Mouse (Mus musculus) intestine, embryonic 14.5 days (tissue): ENCODE measurements around the gene Slc19a3. TPM values are rescaled to one million over a fixed set of nuclear protein-coding genes. Genes with fewer than 3 reads are reported as not detected.

Experiments
- ATAC-seq: fragments of 200-750 bp; cut with Nextera tagmentation; replicated peaks from 2 replicates; pipeline ENCODE4 v1.8.0; 2017; ENCODE audit warnings: low read depth, moderate number of reproducible peaks, moderate TSS enrichment, moderate library complexity; ENCODE audit not compliant: low FRiP score, low TSS enrichment
- DNase-seq: peaks from one replicate; pipeline ENCODE4 v3.0.0-alpha.2; 2018; ENCODE audit warnings: low spot score
- H3K27ac ChIP-seq: fragments of 300-500 bp; sonication (generic); 2 replicates; pipeline ENCODE4 v1.5.1; 2014; ENCODE audit warnings: low read depth, mild to moderate bottlenecking, control low read depth
- H3K27me3 ChIP-seq: fragments of 300-500 bp; sonication (generic); replicated peaks from 2 replicates; pipeline ENCODE4 v1.6.1; 2014; ENCODE audit warnings: low read length, control low read depth; ENCODE audit not compliant: control insufficient read depth, insufficient read depth
- H3K36me3 ChIP-seq: fragments of 300-500 bp; sonication (generic); 2 replicates; pipeline ENCODE4 v1.6.1; 2014; ENCODE audit warnings: low read length, control low read depth; ENCODE audit not compliant: control insufficient read depth, insufficient read depth
- H3K4me1 ChIP-seq: fragments of 300-500 bp; sonication (generic); replicated peaks from 2 replicates; pipeline ENCODE4 v1.6.1; 2014; ENCODE audit warnings: low read length, control low read depth, mixed read lengths; ENCODE audit not compliant: control insufficient read depth, insufficient read depth
- H3K4me2 ChIP-seq: fragments of 300-500 bp; sonication (generic); 2 replicates; pipeline ENCODE4 v1.6.1; 2014; ENCODE audit warnings: low read length
- H3K4me3 ChIP-seq: fragments of 300-500 bp; sonication (generic); 2 replicates; pipeline ENCODE4 v1.5.1; 2014; ENCODE audit warnings: low read depth, low read length, control low read depth, mixed read lengths
- H3K9ac ChIP-seq: fragments of 300-500 bp; sonication (generic); 2 replicates; pipeline ENCODE4 v1.6.1; 2014; ENCODE audit warnings: mild to moderate bottlenecking, low read length
- H3K9me3 ChIP-seq: fragments of 300-500 bp; sonication (generic); 2 replicates; pipeline ENCODE4 v1.6.1; 2016; ENCODE audit warnings: low read length, control low read depth; ENCODE audit not compliant: control insufficient read depth
- WGBS: fragments of 180-500 bp; shearing (Covaris S2); extraction: QIAGEN DNeasy Blood & Tissue Kit; methylation state at CpG from one replicate; pipeline ENCODE4 v1.1.7; 2014; 5-methylcytosine and 5-hydroxymethylcytosine counted together
- polyA plus RNA-seq: library from polyadenylated mRNA; unstranded; fragments of >200 nt; fragmentation: Nextera tagmentation; extraction: Ambion mirVana; gene quantifications from 2 replicates; pipeline ENCODE4 v1.2.1, GENCODE M21; 2014

Gene Slc19a3
- 0.34 and 0.49 TPM in 2 replicates for polyA plus RNA-seq

DNA sequence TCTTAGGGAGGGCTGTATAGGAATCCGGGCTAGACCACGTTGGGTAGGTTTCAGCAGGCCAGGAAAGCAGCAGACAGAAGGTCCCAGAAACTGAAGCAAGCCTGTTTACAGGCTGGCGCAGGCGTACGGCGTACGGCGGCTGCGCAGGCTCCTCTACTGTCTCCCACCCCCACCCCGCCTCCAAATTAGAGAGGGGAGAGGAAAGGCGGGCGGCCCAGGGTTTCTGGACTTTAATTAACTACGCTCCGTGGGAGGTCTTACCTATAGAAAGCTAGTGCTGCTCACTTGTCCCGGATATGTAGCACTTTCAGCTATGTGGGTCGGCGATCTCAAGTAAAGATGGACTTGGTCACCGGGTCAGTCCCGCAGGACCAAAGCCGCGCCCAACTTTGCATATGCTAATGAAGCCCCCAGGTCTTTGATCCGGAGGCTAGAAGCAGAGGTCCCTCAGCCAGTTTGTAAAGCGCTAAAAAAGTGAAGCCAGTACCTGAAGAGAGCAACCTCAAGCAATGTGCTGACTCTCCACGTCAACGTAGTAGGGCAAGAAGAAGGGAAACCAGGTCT is at the start of gene Slc19a3:
TSS of gene Slc19a3 (minus strand) at position 340 of the 564 bp plus-strand sequence.
- no peaks in the 10 kb centered on the region for H3K9me3 ChIP-seq
- no peaks in the 10 kb centered on the region for H3K4me1 ChIP-seq
- peak; percentile 69; the same call in 1 of the 2 replicates for ATAC-seq
- WGBS = 1% methylated on average over 25 of the region's 25 CpGs
- peak within 1 kb of the TSS; percentile 74 for H3K4me2 ChIP-seq
- H3K27me3 ChIP-seq = no peaks in the 10 kb centered on the region
- H3K9ac ChIP-seq = peak within 1 kb of the TSS; percentile 50
- peak within 1 kb of the TSS; percentile 52 for H3K4me3 ChIP-seq
- DNase-seq = peak; percentile 70
- no peak within 1 kb of the TSS for H3K27ac ChIP-seq
- H3K36me3 ChIP-seq = no peaks in the 10 kb centered on the region

DNA sequence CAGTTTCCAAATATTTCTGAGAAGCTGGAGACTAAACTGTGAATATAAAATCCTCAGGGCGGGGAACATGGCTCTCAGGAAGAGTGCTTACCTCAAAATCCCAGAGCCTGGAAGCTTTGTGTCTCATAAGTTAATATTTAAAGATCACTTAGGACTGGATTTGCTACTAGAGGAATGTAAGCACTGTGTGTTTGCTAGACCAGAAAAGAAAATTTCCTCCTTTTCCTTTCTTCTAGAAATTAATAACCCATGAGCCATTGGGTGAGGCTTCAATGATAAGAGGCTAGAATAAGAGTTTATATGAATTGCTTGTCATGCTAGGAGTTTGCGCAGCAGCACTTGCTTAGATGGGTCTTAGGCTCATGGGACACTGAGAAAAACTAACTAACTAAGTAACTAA is 46.5 kb upstream of the Slc19a3 start:
- H3K27me3 ChIP-seq = no peaks in the 10 kb centered on the region
- DNase-seq (peak; percentile 9), ATAC-seq (no peak; the same call in 1 of the 2 replicates)
- H3K4me3 ChIP-seq = no peak overlapping the region
- H3K9me3 ChIP-seq = no peaks in the 10 kb centered on the region
- H3K9ac ChIP-seq = no peak overlapping the region
- H3K4me1 ChIP-seq = no peaks in the 10 kb centered on the region
- no peak overlapping the region for H3K4me2 ChIP-seq
- no peaks in the 10 kb centered on the region for H3K36me3 ChIP-seq
- WGBS = 69% methylated on average over 2 of the region's 2 CpGs
- no peak overlapping the region for H3K27ac ChIP-seq

DNA sequence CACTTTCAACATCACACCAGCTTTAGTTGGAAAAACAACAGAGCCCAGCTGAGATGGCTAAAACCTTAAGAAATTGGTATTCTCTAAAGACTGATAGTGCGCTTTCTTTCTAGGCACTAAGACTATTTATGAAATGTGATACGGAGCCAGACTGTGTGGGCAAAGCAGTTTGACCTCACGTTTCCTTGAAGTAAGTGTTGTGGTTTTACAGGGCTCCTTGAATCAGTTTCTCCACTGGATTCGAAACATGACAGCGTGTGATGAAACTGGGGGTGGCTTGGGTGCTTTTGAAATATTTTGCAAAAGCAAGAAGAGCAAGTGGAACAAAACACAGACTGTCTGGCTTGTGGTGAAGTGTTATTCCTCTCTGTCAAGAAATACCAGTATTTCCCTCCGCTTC is 38.8 kb upstream of the Slc19a3 start:
- DNase-seq = no peak
- H3K27ac ChIP-seq = no peak overlapping the region
- no peak overlapping the region for H3K9ac ChIP-seq
- no peak for ATAC-seq
- H3K4me2 ChIP-seq = no peak overlapping the region
- no peaks in the 10 kb centered on the region for H3K9me3 ChIP-seq
- 75% methylated on average over 6 of the region's 6 CpGs for WGBS
- H3K36me3 ChIP-seq = no peaks in the 10 kb centered on the region
- no peaks in the 10 kb centered on the region for H3K27me3 ChIP-seq
- no peak overlapping the region for H3K4me3 ChIP-seq
- H3K4me1 ChIP-seq = no peaks in the 10 kb centered on the region

DNA sequence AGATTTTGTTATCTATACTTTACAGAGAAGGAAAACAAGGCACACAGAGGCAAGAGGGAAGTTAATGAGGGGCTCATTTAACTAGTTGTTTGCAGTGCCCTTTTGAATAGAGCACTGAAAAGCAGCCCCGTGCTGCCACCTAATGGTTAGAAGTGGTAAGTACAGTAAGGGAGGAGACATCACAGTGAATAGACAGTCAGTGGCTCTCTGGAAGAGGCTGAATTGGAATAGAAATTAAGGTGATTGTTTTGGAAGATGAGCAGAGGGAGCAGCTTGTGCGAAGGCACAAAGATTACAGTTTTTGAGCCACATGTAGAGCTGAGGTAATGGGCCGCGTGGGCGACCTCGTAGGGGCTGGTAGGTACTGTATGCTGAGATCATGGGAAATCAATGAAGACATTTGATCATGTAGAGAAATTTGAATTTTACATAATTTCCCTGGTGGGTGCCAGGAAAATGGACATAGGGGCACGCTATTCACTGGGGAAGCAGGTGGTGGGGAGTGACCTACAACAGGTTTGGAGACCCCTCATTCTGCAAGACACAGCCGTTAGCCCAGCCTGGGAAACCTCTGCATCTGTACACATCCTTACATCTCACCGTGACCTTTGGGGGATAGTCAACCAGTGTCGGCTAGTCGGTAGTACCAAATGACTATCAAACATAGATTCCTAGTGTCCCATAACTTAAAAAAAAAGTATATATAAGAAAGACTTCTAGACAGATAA is 38.1 kb upstream of the Slc19a3 start:
- no peaks in the 10 kb centered on the region for H3K9me3 ChIP-seq
- H3K27ac ChIP-seq = no peak overlapping the region
- H3K36me3 ChIP-seq = no peaks in the 10 kb centered on the region
- no peak overlapping the region for H3K9ac ChIP-seq
- peak overlapping the region; percentile 12; the same call in 1 of the 2 replicates for H3K4me3 ChIP-seq
- H3K4me1 ChIP-seq = no peaks in the 10 kb centered on the region
- H3K4me2 ChIP-seq = peak overlapping the region; percentile 37
- ATAC-seq (peak; percentile 62; the same call in 1 of the 2 replicates), DNase-seq (peak; percentile 70)
- no peaks in the 10 kb centered on the region for H3K27me3 ChIP-seq
- 48% methylated on average over 11 of the region's 11 CpGs for WGBS

GRCm38 (mm10) chr1:83075526-83076189 is 37.4 kb upstream of the Slc19a3 start:
- Histone ChIP-seq H3K27me3 (no peaks in the 10 kb centered on the region), H3K4me2 (peak overlapping the region; percentile 37), H3K36me3 (no peaks in the 10 kb centered on the region), H3K4me1 (no peaks in the 10 kb centered on the region), H3K9ac (no peak overlapping the region), H3K9me3 (no peaks in the 10 kb centered on the region), H3K27ac (no peak overlapping the region), H3K4me3 (peak overlapping the region; percentile 12; the same call in 1 of the 2 replicates)
- ATAC-seq (0 out of 2 replicates have a peak, but pooled peaks have one; percentile 11), DNase-seq (peak; percentile 47)
- 37% methylated on average over 15 of the region's 15 CpGs for WGBS

DNA sequence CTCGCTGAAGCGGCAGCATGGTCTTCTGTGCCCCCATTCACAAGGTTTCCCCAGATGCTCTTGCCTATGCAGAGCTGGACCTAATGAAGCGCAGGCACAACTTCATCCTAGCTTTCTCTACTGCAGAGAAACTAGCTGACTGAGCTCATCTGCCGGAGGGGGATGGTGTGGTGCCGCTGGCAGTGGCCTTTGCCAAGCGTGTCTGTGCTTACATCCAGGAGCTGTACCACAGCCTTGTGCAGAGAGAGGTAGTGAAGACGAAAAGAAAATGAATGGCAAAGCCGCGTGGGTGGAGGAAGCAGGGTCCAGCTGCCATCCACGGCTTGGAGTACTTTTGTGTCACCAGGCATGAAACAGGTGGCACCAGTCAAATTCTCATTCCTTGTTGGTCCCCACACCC is 29.0 kb upstream of the Slc19a3 start:
- H3K4me2 ChIP-seq = no peak overlapping the region
- no peaks in the 10 kb centered on the region for H3K27me3 ChIP-seq
- 90% methylated on average over 10 of the region's 10 CpGs for WGBS
- no peak overlapping the region for H3K9ac ChIP-seq
- H3K4me3 ChIP-seq = no peak overlapping the region
- no peaks in the 10 kb centered on the region for H3K9me3 ChIP-seq
- H3K27ac ChIP-seq = no peak overlapping the region
- H3K36me3 ChIP-seq = no peaks in the 10 kb centered on the region
- DNase-seq = no peak
- ATAC-seq = no peak
- no peaks in the 10 kb centered on the region for H3K4me1 ChIP-seq

DNA sequence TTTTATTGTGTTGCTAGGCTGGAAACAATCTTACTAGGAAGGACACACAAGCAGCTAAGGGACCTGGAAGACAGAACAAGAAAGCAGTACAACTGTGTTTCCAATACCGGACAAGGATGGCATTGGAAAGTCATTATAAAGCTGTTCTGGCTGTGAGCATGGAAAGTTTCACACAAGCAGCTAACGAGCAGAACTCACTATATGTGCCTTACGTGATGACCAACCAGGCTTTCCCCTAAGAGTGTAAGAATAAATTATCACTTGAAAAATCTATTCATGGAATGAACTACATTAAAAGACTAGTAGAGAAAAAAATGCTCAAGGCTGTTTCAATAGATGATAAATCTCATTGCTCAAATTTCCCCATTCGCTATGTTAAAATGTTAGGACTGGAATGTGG is 28.3 kb upstream of the Slc19a3 start:
- Histone ChIP-seq H3K9ac (no peak overlapping the region), H3K4me2 (no peak overlapping the region), H3K4me1 (no peaks in the 10 kb centered on the region), H3K36me3 (no peaks in the 10 kb centered on the region), H3K4me3 (no peak overlapping the region), H3K9me3 (no peaks in the 10 kb centered on the region), H3K27me3 (no peaks in the 10 kb centered on the region), H3K27ac (no peak overlapping the region)
- 91% methylated on average over 4 of the region's 4 CpGs for WGBS
- no peak for ATAC-seq
- DNase-seq = no peak

DNA sequence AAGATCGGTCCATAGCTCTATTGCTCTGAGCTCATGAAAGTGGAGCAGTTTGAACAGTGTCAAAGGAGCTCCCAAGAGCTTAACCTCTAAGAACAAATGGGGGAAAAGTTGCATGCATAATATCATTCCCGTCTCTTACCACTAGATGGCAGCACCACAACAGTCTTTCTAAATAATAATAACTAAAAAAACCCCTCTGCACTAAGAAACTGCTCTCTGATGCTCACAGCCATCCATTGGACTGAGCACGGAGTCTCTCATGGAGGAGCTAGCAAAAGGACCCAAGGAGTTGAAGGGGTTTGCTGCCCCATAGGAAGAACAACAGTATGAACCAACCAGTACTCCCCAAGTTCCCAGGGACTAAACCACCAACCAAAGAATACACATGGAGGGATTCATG is 26.6 kb upstream of the Slc19a3 start:
- H3K4me1 ChIP-seq = no peaks in the 10 kb centered on the region
- H3K36me3 ChIP-seq = no peaks in the 10 kb centered on the region
- no peak overlapping the region for H3K4me3 ChIP-seq
- no peak overlapping the region for H3K27ac ChIP-seq
- DNase-seq (peak; percentile 61), ATAC-seq (no peak)
- 38% methylated on average over 3 of the region's 3 CpGs for WGBS
- no peak overlapping the region for H3K9ac ChIP-seq
- no peak overlapping the region for H3K4me2 ChIP-seq
- no peaks in the 10 kb centered on the region for H3K27me3 ChIP-seq
- no peaks in the 10 kb centered on the region for H3K9me3 ChIP-seq
